Mouse (Mus musculus): ENCODE results near the gene Ifna15. TPM values are rescaled to one million over a fixed set of nuclear protein-coding genes. Genes with fewer than 3 reads are reported as not detected.

Gene Ifna15
- total RNA-seq, 2 experiments from 2014 or later: not detected

- no peak for DNase-seq (ENCODE audit: low spot score in 2 of 2)
These were observed 43.6 kb downstream of the Ifna15 start for GRCm38 (mm10) chr4:88514403-88514802.

- DNase-seq (ENCODE audit: low spot score in 2 of 2): no peak
These were observed 44.3 kb downstream of the Ifna15 start for GRCm38 (mm10) chr4:88513743-88514142.

Other genes starting within 250 kb of the Ifna15 start
- gene Hacd4, start 119.3 kb downstream of the Ifna15 start, total RNA-seq (2021): 1 to 10 TPM; 6.5 to 8.4 TPM
- gene Ifnb1, start 35.5 kb downstream of the Ifna15 start, total RNA-seq (2021): not detected
- gene Ifna14, start 13.6 kb upstream of the Ifna15 start, total RNA-seq (2021): not detected
- not detected for gene Ifna9, start 34.1 kb upstream of the Ifna15 start, total RNA-seq (2021)
- gene Ifna12, start 45.1 kb upstream of the Ifna15 start, total RNA-seq (2021): not detected
- gene C87499, start 76.2 kb upstream of the Ifna15 start, total RNA-seq (2021): not detected
- not detected for gene Ifna13, start 86.2 kb upstream of the Ifna15 start, total RNA-seq (2021)
- gene Ifna16, start 118.7 kb upstream of the Ifna15 start, total RNA-seq (2021): not detected
- not detected for gene Ifna2, start 125.7 kb upstream of the Ifna15 start, total RNA-seq (2021)
- not detected for gene Ifnab, start 133.1 kb upstream of the Ifna15 start, total RNA-seq (2021)
- under 1 TPM; 0.31 to 0.48 TPM for gene Gm26566, start 163.6 kb upstream of the Ifna15 start, total RNA-seq (2021)
- 10 to 100 TPM; 85.2 to 88.5 TPM for gene Klhl9, start 164.2 kb upstream of the Ifna15 start, total RNA-seq (2021)
- gene Gm13271, start 196.6 kb upstream of the Ifna15 start, total RNA-seq (2021): not detected
- gene Gm13283, start 201.9 kb upstream of the Ifna15 start, total RNA-seq (2021): not detected
- not detected for gene Gm13290, start 215.6 kb upstream of the Ifna15 start, total RNA-seq (2021)
- not detected for gene Gm13289, start 218.7 kb upstream of the Ifna15 start, total RNA-seq (2021)
- not detected for gene Gm13272, start 221.6 kb upstream of the Ifna15 start, total RNA-seq (2021)
- not detected for gene Ifnz, start 223.9 kb upstream of the Ifna15 start, total RNA-seq (2021)
- not detected for gene Gm13276, start 227.5 kb upstream of the Ifna15 start, total RNA-seq (2021)
- gene Gm13277, start 230.4 kb upstream of the Ifna15 start, total RNA-seq (2021): not detected
- not detected for gene Gm13278, start 233.3 kb upstream of the Ifna15 start, total RNA-seq (2021)
- gene Gm13275, start 236.2 kb upstream of the Ifna15 start, total RNA-seq (2021): not detected
- gene Gm13279, start 239.2 kb upstream of the Ifna15 start, total RNA-seq (2021): not detected
- under 1 TPM in 1 of 2 experiments, not detected in 1; 0.50 TPM for gene Gm13285, start 241.4 kb upstream of the Ifna15 start, total RNA-seq (2021)
- not detected for gene Gm13287, start 245.0 kb upstream of the Ifna15 start, total RNA-seq (2021)
- gene Gm13288, start 247.3 kb upstream of the Ifna15 start, total RNA-seq (2021): not detected